19 mouse cellular contexts compared by ENCODE assay signal in genomic region chr6:59102090-59102489, GRCm38 (mm10).
DNase-seq lines count a peak whose midpoint lies in the region; ATAC-seq and TF ChIP-seq lines count a peak whose summit lies in the region.
"Had no signal": no experiment of that assay in that cellular context is flagged by ENCODE, and none has a peak within 500 bp of the region (broad histone marks: within the 10 kb centered on the region; RNA-seq: fewer than 3 reads in every experiment).

No protein-coding gene starts in this region.

- H3K27ac ChIP-seq in forebrain, postnatal 0 days (ENCODE audit: low read depth, low read length), result no peak overlapping the region
- no peak overlapping the region for H3K27ac ChIP-seq in forebrain, embryonic 14.5 days (ENCODE audit: low read depth, low read length)
- no peak overlapping the region for H3K27ac ChIP-seq in limb, embryonic 13.5 days
- H3K27ac ChIP-seq: forebrain, embryonic 12.5 days; gastrocnemius, adult 2 months; heart, embryonic 13.5 days had no signal

- H3K36me3 ChIP-seq in forebrain, postnatal 0 days (ENCODE audit: insufficient read depth), result no peaks in the 10 kb centered on the region
- no peaks in the 10 kb centered on the region for H3K36me3 ChIP-seq in forebrain, embryonic 14.5 days (ENCODE audit: control insufficient read depth, insufficient read depth, low read length)
- H3K36me3 ChIP-seq in limb, embryonic 13.5 days, result no peaks in the 10 kb centered on the region
- H3K36me3 ChIP-seq: forebrain, embryonic 12.5 days; heart, embryonic 13.5 days had no signal

- 64% methylated on average over 1 of the region's 1 CpGs for WGBS in forebrain, postnatal 0 days
- WGBS in forebrain, embryonic 14.5 days, result 79% methylated on average over 1 of the region's 1 CpGs
- 69% methylated on average over 1 of the region's 1 CpGs for WGBS in limb, embryonic 13.5 days

- no peak for TF ChIP-seq CTCF in forebrain, postnatal 0 days (IDR thresholded peaks at IDR 0.05; ENCODE audit: low read depth)

- H3K9ac ChIP-seq in forebrain, postnatal 0 days, result no peak overlapping the region
- no peak overlapping the region for H3K9ac ChIP-seq in forebrain, embryonic 14.5 days (ENCODE audit: low read length)
- H3K9ac ChIP-seq in limb, embryonic 13.5 days, result no peak overlapping the region
- H3K9ac ChIP-seq: forebrain, embryonic 12.5 days; heart, embryonic 13.5 days had no signal

- no peak for DNase-seq in forebrain, postnatal 0 days
- no peak for DNase-seq in forebrain, embryonic 14.5 days (ENCODE audit: low spot score)
- peak; percentile 23 for DNase-seq in gonadal fat pad, adult 2 months (ENCODE audit: low read depth)
- peak; percentile 24 for DNase-seq in retina, postnatal 1 day
- no peak for DNase-seq in urinary bladder, adult 2 months (ENCODE audit: low spot score)
- DNase-seq in spleen, postnatal 10 days (ENCODE audit: low spot score in 2 of 2), result no peak
- DNase-seq: adrenal gland, postnatal 14 days; cerebellum, adult 18-20 months; cerebellum, adult 9-11 months; cerebellum, postnatal 36 days; gastrocnemius, adult 2 months; gastrocnemius, postnatal 25 days; heart, adult 11 months; heart, postnatal 36 days had no signal

- no peaks in the 10 kb centered on the region for H3K9me3 ChIP-seq in forebrain, postnatal 0 days (ENCODE audit: low read length)
- H3K9me3 ChIP-seq in forebrain, embryonic 14.5 days (replicated peaks; ENCODE audit: control insufficient read depth, low read length), result no peaks in the 10 kb centered on the region
- H3K9me3 ChIP-seq in limb, embryonic 13.5 days, result no peaks in the 10 kb centered on the region
- H3K9me3 ChIP-seq: forebrain, embryonic 12.5 days; heart, embryonic 13.5 days had no signal

- no peaks in the 10 kb centered on the region for H3K27me3 ChIP-seq in forebrain, postnatal 0 days (ENCODE audit: insufficient read depth, low read length)
- H3K27me3 ChIP-seq in forebrain, embryonic 14.5 days (replicated peaks; ENCODE audit: control insufficient read depth, insufficient read depth, low read length), result no peaks in the 10 kb centered on the region
- no peaks in the 10 kb centered on the region for H3K27me3 ChIP-seq in limb, embryonic 13.5 days
- H3K27me3 ChIP-seq: forebrain, embryonic 12.5 days; heart, embryonic 13.5 days had no signal

- H3K4me3 ChIP-seq in forebrain, postnatal 0 days (ENCODE audit: low read depth, low read length), result no peak overlapping the region
- no peak overlapping the region for H3K4me3 ChIP-seq in forebrain, embryonic 14.5 days (ENCODE audit: low read depth, low read length)
- no peak overlapping the region for H3K4me3 ChIP-seq in limb, embryonic 13.5 days
- H3K4me3 ChIP-seq: forebrain, embryonic 12.5 days; gastrocnemius, adult 2 months; heart, embryonic 13.5 days had no signal

- H3K4me1 ChIP-seq in forebrain, postnatal 0 days (ENCODE audit: insufficient read depth), result no peaks in the 10 kb centered on the region
- H3K4me1 ChIP-seq in forebrain, embryonic 14.5 days (ENCODE audit: control insufficient read depth, insufficient read depth, low read length), result no peaks in the 10 kb centered on the region
- no peaks in the 10 kb centered on the region for H3K4me1 ChIP-seq in limb, embryonic 13.5 days
- H3K4me1 ChIP-seq: forebrain, embryonic 12.5 days; heart, embryonic 13.5 days had no signal

- H3K4me2 ChIP-seq in forebrain, postnatal 0 days (ENCODE audit: low read depth), result no peak overlapping the region
- no peak overlapping the region for H3K4me2 ChIP-seq in forebrain, embryonic 14.5 days (ENCODE audit: low read length)
- no peak overlapping the region for H3K4me2 ChIP-seq in limb, embryonic 13.5 days (replicated peaks)
- H3K4me2 ChIP-seq: forebrain, embryonic 12.5 days; heart, embryonic 13.5 days had no signal

- ATAC-seq in forebrain, postnatal 0 days, result peak; percentile 32; the same call in 1 of the 2 replicates
- no peak for ATAC-seq in forebrain, embryonic 14.5 days
- ATAC-seq in limb, embryonic 13.5 days (ENCODE audit: low FRiP score, low read depth), result peak; percentile 81
- ATAC-seq in activated CD4-positive, CD25-positive, alpha-beta regulatory T cell, adult 4 months, result no peak
- ATAC-seq: hindbrain, embryonic 16.5 days had no signal

Comparison
In these comparisons a context has a peak if more than half of its experiments do, and no peak if none do; other contexts are left out.
1. ATAC-seq: peak in forebrain, postnatal 0 days (single experiment) and limb, embryonic 13.5 days (single experiment); none in forebrain, embryonic 14.5 days (single experiment) and activated CD4-positive, CD25-positive, alpha-beta regulatory T cell, adult 4 months (single experiment).
2. DNase-seq: peak in gonadal fat pad, adult 2 months (single experiment) and retina, postnatal 1 day (single experiment); none in forebrain, postnatal 0 days (single experiment), forebrain, embryonic 14.5 days (single experiment), urinary bladder, adult 2 months (single experiment) and spleen, postnatal 10 days (0 of 2).